Mouse (Mus musculus) ES-E14 (cell line): ENCODE results near the gene Slc45a3.

ENCODE experiments used
- CHD2 ChIP-seq: IDR thresholded peaks from 2 replicates; pipeline ENCODE4 v1.6.1; 2014; ENCODE audit warnings: mild to moderate bottlenecking, low read depth, low read length, inconsistent platforms
- HCFC1 ChIP-seq: IDR thresholded peaks from 2 replicates; pipeline ENCODE4 v1.6.1; 2012; ENCODE audit warnings: low read length, inconsistent platforms, borderline replicate concordance; ENCODE audit not compliant: insufficient read depth
- MAFK ChIP-seq: IDR thresholded peaks from 2 replicates; pipeline ENCODE4 v1.6.1; 2014; ENCODE audit warnings: mild to moderate bottlenecking, low read depth, low read length, inconsistent platforms; ENCODE audit not compliant: insufficient read depth
- ZNF384 ChIP-seq: IDR thresholded peaks from 2 replicates; pipeline ENCODE4 v1.6.1; 2012; ENCODE audit warnings: low read depth, low read length, inconsistent platforms

DNA sequence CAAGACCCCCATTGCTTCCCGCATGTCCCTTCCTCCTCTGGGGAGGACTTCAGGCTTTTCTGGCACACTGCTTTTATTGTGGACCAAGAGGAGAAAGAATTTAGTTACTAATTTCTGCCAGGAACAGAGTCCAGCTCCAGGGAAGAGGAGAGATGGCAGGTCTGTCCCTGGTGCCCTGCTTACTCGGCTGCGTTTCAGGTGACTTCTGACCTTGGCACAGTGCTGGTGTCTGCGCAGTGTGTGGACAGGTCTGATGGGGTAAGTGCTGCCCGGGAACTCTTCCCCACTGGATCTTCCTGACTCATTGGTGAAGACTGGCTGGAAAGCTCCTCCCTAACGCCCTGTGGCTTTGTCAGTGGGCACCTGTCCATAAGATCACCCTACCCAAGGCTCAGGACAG lies 6.2 kb downstream of the Slc45a3 start:
- no peak for TF ChIP-seq MAFK
- no peak for TF ChIP-seq CHD2
- no peak for TF ChIP-seq ZNF384
- TF ChIP-seq HCFC1: no peak
